Mouse (Mus musculus) cerebellum, postnatal 25 days (tissue): Measurements from ENCODE around the gene Mief1.

Experiments
- DNase-seq, 2 experiments: peaks; one replicate each; pipeline ENCODE4 v3.0.0; 2021; ENCODE audit warnings: mixed read lengths in 2 of 2

The Mief1 gene

DNA sequence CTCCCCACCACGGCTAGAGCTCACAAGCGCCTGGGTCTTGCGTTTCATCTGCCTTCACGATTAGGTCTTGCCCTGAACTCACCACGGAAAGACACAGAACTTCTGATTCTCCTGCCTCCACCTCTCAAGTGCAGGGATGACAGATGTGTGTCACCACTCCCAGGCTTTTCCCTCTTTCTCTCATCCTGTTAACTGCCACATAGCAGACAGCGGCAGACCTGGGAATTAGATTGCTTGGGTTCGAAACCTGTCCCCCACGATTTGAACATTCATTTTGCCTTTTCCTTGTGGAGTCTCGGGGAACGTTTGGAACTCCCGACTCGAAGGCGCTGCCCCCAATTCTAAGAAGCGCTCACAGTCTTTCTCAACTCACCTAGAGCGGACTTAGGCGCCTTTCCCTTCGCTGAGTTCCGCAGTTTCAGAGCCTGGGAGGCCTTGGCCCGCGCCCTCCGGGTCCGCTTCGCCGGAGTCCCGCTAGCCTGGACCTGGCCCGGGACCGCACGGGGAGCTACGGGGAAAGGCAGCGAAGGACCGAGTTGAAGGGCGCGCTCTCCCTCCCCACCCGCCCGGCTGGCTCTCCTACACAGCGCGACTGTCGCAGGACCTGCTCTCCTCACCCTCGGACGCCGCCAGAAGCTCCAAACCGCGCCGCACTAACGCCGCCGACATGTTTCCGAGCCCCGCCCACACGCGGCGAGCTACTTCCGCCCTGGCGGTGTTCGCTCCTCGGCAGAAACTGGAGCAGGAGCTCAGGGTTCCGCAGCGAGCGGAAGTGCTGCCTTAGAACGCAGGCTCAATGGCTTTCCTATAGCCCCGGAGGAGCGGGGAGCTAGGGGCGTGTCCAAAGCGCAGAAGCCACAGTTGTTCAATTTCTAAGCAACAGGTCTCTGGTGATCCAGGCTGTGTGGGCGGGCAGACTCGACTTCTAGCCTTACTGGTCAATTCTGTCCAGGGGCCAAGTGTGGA is 30.1 kb downstream of the Mief1 start, which contains the start of gene Rps19bp1:
TSS of gene Rps19bp1 (minus strand) at position 706 of the 966 bp plus-strand sequence.
- DNase-seq = peak; percentile 87 to 92

DNA sequence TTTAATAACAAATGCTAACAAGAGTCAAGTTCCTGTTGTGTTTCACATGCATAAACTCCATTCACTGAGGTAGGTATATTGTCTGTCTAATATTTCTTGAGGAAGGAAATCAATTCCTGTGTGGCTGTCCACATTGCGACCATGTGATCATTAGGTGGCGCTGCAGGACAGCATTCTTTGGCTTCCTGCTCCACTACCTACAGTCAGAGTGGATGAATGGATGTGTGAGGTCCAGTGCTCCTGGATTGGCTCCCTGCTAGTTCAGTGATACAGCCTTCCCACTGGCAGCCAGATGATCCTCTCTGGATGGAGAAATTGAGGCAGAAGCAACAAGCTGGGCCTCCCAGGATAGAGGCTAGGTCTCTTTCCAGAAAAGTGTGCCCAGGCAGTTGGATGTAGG is 32.5 kb downstream of the Mief1 start:
- peak; percentile 85 to 92 for DNase-seq

DNA sequence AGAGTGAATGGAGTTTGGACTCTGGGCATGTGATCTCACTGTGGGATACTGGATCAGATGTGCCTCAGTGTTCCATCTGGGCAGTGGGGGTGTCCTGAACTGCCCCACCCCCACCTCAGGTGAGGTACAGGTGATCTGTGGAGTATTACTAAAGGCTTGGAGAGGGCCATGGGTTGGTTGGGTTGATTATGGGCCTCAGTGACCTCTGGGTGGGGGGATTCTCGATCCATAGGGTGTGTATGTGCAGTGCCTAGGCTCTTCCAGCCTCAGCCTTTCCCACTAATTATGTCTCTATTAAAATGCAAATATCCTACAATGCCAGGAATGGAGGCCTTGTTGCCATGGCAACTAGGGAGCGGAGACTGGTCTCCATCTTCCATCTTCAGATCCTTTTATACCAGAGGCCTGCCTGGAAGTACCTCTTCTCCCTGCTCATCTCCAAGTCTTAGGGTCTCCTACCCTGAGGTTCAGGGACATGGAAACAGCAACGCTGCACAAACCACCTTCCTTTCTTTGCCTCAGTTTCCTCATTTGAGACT is 38.1 kb downstream of the Mief1 start:
- no peak for DNase-seq

DNA sequence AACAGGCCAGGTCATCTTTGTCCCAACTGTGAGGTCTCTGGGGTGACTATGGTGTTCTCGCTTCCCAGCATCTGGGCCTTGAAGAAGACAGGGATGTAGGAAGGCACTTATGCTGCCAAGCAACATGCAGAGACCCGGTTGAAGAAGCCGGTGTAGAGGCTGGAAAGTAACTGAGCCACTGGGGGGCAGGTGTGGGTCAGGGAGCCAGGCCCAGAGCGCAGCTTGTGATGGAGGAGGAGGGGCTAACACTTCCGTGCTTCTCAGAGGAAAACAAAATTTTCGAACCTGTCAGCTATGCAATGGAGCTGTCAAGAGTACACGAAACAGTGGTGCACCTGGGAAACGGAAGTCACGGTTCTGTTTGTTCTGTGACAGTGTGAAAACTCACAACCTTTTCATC is 43.3 kb downstream of the Mief1 start:
- DNase-seq = peak; percentile 67 to 76

DNA sequence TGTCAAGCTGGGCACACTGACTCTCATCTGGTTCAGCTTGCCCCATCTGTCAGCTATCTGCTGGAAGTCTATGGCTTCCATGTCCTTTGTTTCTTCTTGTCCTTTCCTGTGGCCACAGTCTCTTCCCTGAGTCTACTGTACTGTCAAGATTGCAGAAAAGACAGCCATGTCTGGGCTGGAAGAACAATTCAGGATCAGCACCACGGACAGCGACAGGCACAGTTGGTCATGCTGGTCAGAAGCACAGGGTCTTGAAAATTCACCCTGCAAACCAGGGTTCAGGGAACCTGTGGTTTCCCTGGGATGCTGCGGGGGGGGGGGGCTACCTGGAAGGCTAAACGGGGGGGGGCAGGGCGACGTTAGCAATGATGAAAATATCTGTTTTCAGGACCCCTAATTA is 43.8 kb downstream of the Mief1 start:
- DNase-seq = peak in 1 of 2 experiments; percentile 44

DNA sequence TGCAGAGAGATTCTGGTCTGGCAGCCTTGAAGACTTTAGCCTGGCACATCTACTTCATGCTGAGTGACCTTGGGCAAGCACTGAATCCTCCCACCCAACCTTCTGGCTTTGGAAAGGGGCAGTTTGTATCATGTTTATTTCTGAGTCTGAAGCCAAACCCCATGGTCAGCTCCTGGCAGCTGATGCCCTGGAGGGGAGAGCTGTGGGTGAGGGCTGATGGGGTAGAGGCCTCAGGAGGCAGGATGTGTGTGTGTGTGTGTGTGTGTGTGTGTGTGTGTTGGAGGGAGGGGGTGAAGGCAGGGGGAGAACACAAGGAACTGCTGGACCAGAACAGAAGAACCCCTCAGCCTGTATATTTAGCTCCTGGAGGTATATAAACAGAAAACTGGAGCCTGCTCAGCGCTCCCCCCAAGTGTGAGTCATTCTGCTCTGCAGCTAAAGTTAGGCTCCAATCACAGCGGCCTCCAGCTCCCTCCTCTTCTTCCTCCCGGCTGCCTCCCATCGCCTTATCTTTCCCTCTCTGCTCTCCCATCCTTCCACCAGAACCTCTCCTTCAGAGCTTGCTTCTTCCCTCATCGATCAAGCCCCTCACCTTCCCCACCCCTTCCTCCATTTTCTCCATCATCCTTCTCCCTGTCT is 44.4 kb downstream of the Mief1 start:
- DNase-seq = peak; percentile 72 to 76

DNA sequence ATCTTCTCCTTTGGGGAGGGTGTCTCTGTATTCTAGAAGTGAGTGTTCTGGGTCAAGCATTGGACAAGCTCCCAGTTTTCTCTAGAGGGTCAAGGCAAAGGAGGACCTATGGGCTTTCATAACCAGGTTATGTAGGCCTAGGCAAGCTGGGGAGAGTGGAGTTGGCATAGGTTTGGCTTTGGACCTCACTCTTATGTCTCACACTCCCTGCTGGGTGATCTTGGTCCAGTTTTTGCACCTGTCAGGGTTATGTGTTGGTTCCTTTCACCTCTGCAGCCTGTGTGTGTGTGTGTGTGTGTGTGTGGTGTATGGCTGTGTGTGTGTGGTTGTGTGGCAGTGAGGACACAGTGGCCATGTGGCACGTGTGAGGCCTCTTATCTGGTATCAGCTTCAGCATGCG is 45.2 kb downstream of the Mief1 start:
- peak in 1 of 2 experiments; percentile 45 for DNase-seq

DNA sequence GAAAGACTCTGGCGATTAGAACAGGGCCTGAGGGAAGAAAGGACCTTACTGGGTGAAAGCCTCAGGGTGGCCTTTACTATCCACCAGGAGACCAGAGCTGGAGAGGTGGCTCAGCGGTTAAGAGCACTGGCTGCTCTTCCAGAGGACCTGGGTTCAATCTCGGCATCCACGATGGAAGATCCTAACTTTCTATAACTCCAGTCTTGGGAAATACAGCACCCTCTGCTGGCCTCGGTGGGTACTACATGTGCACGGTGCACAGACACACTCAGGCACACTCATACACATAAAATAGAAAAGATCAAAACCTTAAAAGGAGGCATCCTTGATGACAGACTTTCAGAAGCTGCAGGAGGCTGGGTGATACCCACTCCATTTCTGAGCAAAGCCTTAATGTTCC is 46.8 kb downstream of the Mief1 start:
- peak; percentile 64 to 73 for DNase-seq

DNA sequence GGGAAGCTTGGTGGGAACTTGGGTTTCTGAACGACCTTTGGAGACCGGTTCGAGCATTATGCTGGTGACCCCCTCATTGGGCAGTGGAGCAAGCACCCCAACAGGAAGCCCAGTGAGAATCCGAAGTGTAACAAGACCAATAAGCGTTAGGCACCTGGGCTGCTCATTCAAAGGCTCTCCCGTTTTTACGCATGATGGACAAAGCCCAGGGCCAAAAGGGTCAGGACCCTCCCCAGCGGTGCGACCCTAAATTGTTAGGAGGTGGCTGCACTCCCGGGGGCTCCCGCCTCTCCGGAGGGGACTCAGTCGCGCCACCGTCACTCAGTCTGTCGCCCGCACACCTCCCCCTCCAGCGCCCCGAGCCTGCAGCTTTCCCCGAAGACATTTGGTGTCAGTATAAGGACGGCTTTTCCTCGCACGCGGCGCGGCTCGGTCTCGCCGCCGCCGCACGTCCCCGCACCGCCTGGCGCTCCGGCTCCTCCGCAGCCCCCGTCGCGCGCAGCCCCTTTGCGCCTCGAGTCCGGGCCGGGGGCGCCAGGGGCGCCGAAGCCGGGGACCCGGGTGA is 53.1 kb downstream of the Mief1 start, which contains the start of gene Cacna1i:
TSS of gene Cacna1i (plus strand) at position 388 of the 565 bp plus-strand sequence.
- DNase-seq = peak; percentile 84 to 87

DNA sequence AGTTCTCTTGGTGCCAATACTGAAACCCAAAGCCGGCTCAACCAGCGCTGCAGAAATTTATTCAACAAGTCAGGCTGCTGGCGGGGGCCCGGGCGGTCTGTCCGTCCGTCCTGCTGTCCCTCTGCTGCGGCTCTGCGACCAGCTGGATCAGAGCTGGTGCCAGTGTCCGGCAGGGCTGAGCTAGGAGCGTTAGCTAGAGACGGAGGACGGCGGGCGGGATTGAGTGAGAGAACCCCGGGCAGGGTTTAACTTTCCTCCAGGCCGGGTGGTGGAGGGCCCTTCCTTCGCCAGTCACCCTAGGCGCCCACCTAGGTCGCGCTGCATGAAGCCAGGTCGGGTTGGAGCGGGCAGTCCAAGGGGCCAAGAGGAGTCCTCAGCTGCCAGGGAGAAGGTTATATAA is 54.2 kb downstream of the Mief1 start:
- DNase-seq = peak; percentile 76 to 77

DNA sequence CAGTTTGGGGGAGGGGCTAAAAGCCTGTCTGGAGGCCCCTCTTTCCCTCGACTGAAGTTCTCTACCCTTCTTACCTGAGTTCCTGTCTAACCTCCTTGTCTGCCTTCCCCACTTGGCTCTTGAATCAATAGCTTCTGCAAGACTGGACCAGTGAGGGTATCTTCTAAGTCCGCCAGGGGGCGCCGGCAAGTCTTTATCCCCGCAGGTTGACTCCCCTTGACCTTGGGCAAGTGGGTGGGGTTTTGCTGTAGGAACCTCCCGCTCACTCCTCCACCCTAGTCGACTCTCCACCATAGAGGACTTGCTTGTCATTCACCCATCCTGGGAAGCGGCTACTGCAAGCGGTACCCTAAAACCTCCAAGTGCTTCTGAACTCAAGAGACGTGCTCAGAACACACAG is 55.6 kb downstream of the Mief1 start:
- peak; percentile 82 to 87 for DNase-seq

DNA sequence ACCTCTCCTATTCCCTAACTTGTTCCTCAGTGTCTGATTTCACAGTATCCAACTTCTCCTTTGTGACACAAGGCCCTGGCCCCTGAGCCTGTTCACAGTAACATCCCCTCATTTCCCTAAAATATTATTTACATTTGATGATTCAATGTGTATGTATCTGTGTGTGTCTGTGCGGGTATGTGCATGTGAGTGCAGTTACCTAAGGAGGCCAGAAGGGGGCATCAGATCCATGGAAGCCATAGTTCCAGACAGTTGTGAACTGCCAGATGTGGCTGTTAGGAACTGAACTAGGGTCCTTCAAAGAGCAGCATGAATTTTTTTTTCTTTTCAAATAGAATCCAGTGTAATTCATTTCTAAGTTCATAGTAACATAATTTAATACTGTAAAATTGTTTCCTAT is 63.3 kb downstream of the Mief1 start:
- no peak for DNase-seq
